Mouse (Mus musculus): ENCODE measurements at regions not wholly inside any gene's neighbourhood (a gene's known extent, or its start where the extent isn't known, plus 50 kb on each side); places are given as distances from the start of the nearest gene placed in this dataset.

- H3K4me2 ChIP-seq (ENCODE audit: low read depth, low read length), result no peak overlapping the region
- no peak for ATAC-seq (replicated peaks; ENCODE audit: extremely low read depth, insufficient read depth, low FRiP score)
- H3K4me1 ChIP-seq (ENCODE audit: control insufficient read depth, insufficient read depth, low read length), result no peaks in the 10 kb centered on the region
- no peak overlapping the region for H3K27ac ChIP-seq (ENCODE audit: low read length)
- 48% methylated on average over 2 of the region's 2 CpGs for WGBS
- H3K27me3 ChIP-seq (ENCODE audit: control insufficient read depth, insufficient read depth, low read length), result no peaks in the 10 kb centered on the region
- H3K9ac ChIP-seq (ENCODE audit: low read length), result no peak overlapping the region
- no peak overlapping the region for H3K4me3 ChIP-seq (ENCODE audit: low read length)
- no peaks in the 10 kb centered on the region for H3K36me3 ChIP-seq (ENCODE audit: control insufficient read depth, insufficient read depth)
- H3K9me3 ChIP-seq (replicated peaks; ENCODE audit: control insufficient read depth, low read length), result no peaks in the 10 kb centered on the region
These were observed 630.3 kb downstream of the Bckdhb start for GRCm38 (mm10) chr9:84555237-84555636.

GRCm38 (mm10) chr9:84556261-84556844 is 631.4 kb downstream of the Bckdhb start:
- H3K9me3 ChIP-seq (replicated peaks; ENCODE audit: control insufficient read depth, low read length), result no peaks in the 10 kb centered on the region
- no peak overlapping the region for H3K27ac ChIP-seq (ENCODE audit: low read length)
- H3K27me3 ChIP-seq (ENCODE audit: control insufficient read depth, insufficient read depth, low read length), result no peaks in the 10 kb centered on the region
- 64% methylated on average over 11 of the region's 11 CpGs for WGBS
- no peak overlapping the region for H3K4me3 ChIP-seq (ENCODE audit: low read length)
- ATAC-seq (replicated peaks; ENCODE audit: extremely low read depth, insufficient read depth, low FRiP score), result no peak
- no peaks in the 10 kb centered on the region for H3K4me1 ChIP-seq (ENCODE audit: control insufficient read depth, insufficient read depth, low read length)
- H3K9ac ChIP-seq (ENCODE audit: low read length), result no peak overlapping the region
- H3K4me2 ChIP-seq (ENCODE audit: low read depth, low read length), result no peak overlapping the region
- H3K36me3 ChIP-seq (ENCODE audit: control insufficient read depth, insufficient read depth), result no peaks in the 10 kb centered on the region

GRCm38 (mm10) chr9:84558346-84558745 is 633.4 kb downstream of the Bckdhb start:
- ATAC-seq (replicated peaks; ENCODE audit: extremely low read depth, insufficient read depth, low FRiP score), result no peak
- Histone ChIP-seq H3K9me3 (replicated peaks; ENCODE audit: control insufficient read depth, low read length) (no peaks in the 10 kb centered on the region), H3K27ac (ENCODE audit: low read length) (no peak overlapping the region), H3K36me3 (ENCODE audit: control insufficient read depth, insufficient read depth) (no peaks in the 10 kb centered on the region), H3K4me3 (ENCODE audit: low read length) (no peak overlapping the region), H3K4me2 (ENCODE audit: low read depth, low read length) (no peak overlapping the region), H3K4me1 (ENCODE audit: control insufficient read depth, insufficient read depth, low read length) (no peaks in the 10 kb centered on the region), H3K9ac (ENCODE audit: low read length) (no peak overlapping the region), H3K27me3 (ENCODE audit: control insufficient read depth, insufficient read depth, low read length) (no peaks in the 10 kb centered on the region)
- 73% methylated on average over 1 of the region's 1 CpGs for WGBS

- Histone ChIP-seq H3K9ac (ENCODE audit: low read length) (no peak overlapping the region), H3K4me2 (ENCODE audit: low read depth, low read length) (no peak overlapping the region; the same call in 1 of the 2 replicates), H3K4me3 (ENCODE audit: low read length) (no peak overlapping the region), H3K9me3 (replicated peaks; ENCODE audit: control insufficient read depth, low read length) (no peaks in the 10 kb centered on the region), H3K27ac (ENCODE audit: low read length) (no peak overlapping the region), H3K4me1 (ENCODE audit: control insufficient read depth, insufficient read depth, low read length) (0 out of 2 replicates have a peak, but pooled peaks cover 3% of the 10 kb centered on the region), H3K36me3 (ENCODE audit: control insufficient read depth, insufficient read depth) (no peaks in the 10 kb centered on the region), H3K27me3 (ENCODE audit: control insufficient read depth, insufficient read depth, low read length) (no peaks in the 10 kb centered on the region)
- 23% methylated on average over 3 of the region's 3 CpGs for WGBS
- ATAC-seq (replicated peaks; ENCODE audit: extremely low read depth, insufficient read depth, low FRiP score), result peak; percentile 52; the same call in 1 of the 2 replicates
These were observed 644.6 kb downstream of the Bckdhb start for GRCm38 (mm10) chr9:84569533-84569932.

- H3K4me2 ChIP-seq (ENCODE audit: low read depth, low read length), result no peak overlapping the region
- no peaks in the 10 kb centered on the region for H3K36me3 ChIP-seq (ENCODE audit: control insufficient read depth, insufficient read depth)
- no peaks in the 10 kb centered on the region for H3K27me3 ChIP-seq (ENCODE audit: control insufficient read depth, insufficient read depth, low read length)
- ATAC-seq (replicated peaks; ENCODE audit: extremely low read depth, insufficient read depth, low FRiP score), result no peak
- H3K9me3 ChIP-seq (replicated peaks; ENCODE audit: control insufficient read depth, low read length), result no peaks in the 10 kb centered on the region
- no peak overlapping the region for H3K27ac ChIP-seq (ENCODE audit: low read length)
- no peaks in the 10 kb centered on the region for H3K4me1 ChIP-seq (ENCODE audit: control insufficient read depth, insufficient read depth, low read length)
- no peak overlapping the region for H3K9ac ChIP-seq (ENCODE audit: low read length)
- H3K4me3 ChIP-seq (ENCODE audit: low read length), result no peak overlapping the region
- whole genome bisulfite sequencing, result 77% methylated on average over 5 of the region's 5 CpGs
These were observed 652.8 kb downstream of the Bckdhb start for GRCm38 (mm10) chr9:84577781-84578180.

- Histone ChIP-seq H3K4me3 (ENCODE audit: low read length) (no peak overlapping the region), H3K9ac (ENCODE audit: low read length) (no peak overlapping the region), H3K4me1 (ENCODE audit: control insufficient read depth, insufficient read depth, low read length) (no peaks in the 10 kb centered on the region), H3K9me3 (replicated peaks; ENCODE audit: control insufficient read depth, low read length) (no peaks in the 10 kb centered on the region), H3K4me2 (ENCODE audit: low read depth, low read length) (no peak overlapping the region), H3K36me3 (ENCODE audit: control insufficient read depth, insufficient read depth) (no peaks in the 10 kb centered on the region), H3K27me3 (ENCODE audit: control insufficient read depth, insufficient read depth, low read length) (no peaks in the 10 kb centered on the region), H3K27ac (ENCODE audit: low read length) (no peak overlapping the region)
- ATAC-seq (replicated peaks; ENCODE audit: extremely low read depth, insufficient read depth, low FRiP score), result no peak
- 80% methylated on average over 4 of the region's 4 CpGs for WGBS
These were observed 662.8 kb downstream of the Bckdhb start for GRCm38 (mm10) chr9:84587791-84588190.

GRCm38 (mm10) chr9:84594724-84595123 is 669.8 kb downstream of the Bckdhb start:
- Histone ChIP-seq H3K27me3 (ENCODE audit: control insufficient read depth, insufficient read depth, low read length) (no peaks in the 10 kb centered on the region), H3K9me3 (replicated peaks; ENCODE audit: control insufficient read depth, low read length) (no peaks in the 10 kb centered on the region), H3K4me2 (ENCODE audit: low read depth, low read length) (no peak overlapping the region), H3K9ac (ENCODE audit: low read length) (no peak overlapping the region), H3K4me1 (ENCODE audit: control insufficient read depth, insufficient read depth, low read length) (no peaks in the 10 kb centered on the region), H3K27ac (ENCODE audit: low read length) (no peak overlapping the region), H3K4me3 (ENCODE audit: low read length) (no peak overlapping the region), H3K36me3 (ENCODE audit: control insufficient read depth, insufficient read depth) (no peaks in the 10 kb centered on the region)
- WGBS, result 62% methylated on average over 2 of the region's 2 CpGs
- no peak for ATAC-seq (replicated peaks; ENCODE audit: extremely low read depth, insufficient read depth, low FRiP score)
